Mouse (Mus musculus): ENCODE measurements around the gene Csf2rb. TPM values are rescaled to one million over a fixed set of nuclear protein-coding genes. Genes with fewer than 3 reads are reported as not detected.

Csf2rb gene
- polyA plus RNA-seq, 1 experiment from 2014 or later: 2.2 TPM

- H3K4me3 ChIP-seq: no peak overlapping the region
- H3K27ac ChIP-seq (replicated peaks): no peak overlapping the region
- H3K4me1 ChIP-seq: no peaks in the 10 kb centered on the region; the same call in 1 of the 2 replicates
- 86% methylated on average over 1 of the region's 1 CpGs for WGBS
- no peaks in the 10 kb centered on the region for H3K9me3 ChIP-seq
- H3K36me3 ChIP-seq (replicated peaks): no peaks in the 10 kb centered on the region
- no peak for DNase-seq (ENCODE audit: low spot score)
- H3K27me3 ChIP-seq (replicated peaks; ENCODE audit: low read depth, poor library complexity, severe bottlenecking): no peaks in the 10 kb centered on the region
Observed at GRCm38 (mm10) chr15:78385564-78385963, 60.0 kb downstream of the Csf2rb start.

- 86% methylated on average over 3 of the region's 3 CpGs for WGBS
Observed at GRCm38 (mm10) chr15:78390855-78391254, 65.3 kb downstream of the Csf2rb start.

GRCm38 (mm10) chr15:78395478-78395962, 70.0 kb downstream of the Csf2rb start, which contains the start of gene Tex33:
Gene Tex33, minus strand, starts transcription at chr15:78395912.
- WGBS: 80% methylated on average over 8 of the region's 8 CpGs
- no peaks in the 10 kb centered on the region for H3K9me3 ChIP-seq

More at GRCm38 (mm10) chr15:78390855-78391254, 65.3 kb downstream of the Csf2rb start:
- H3K4me1 ChIP-seq: no peaks in the 10 kb centered on the region
- DNase-seq (ENCODE audit: low spot score): no peak
- no peaks in the 10 kb centered on the region for H3K36me3 ChIP-seq (replicated peaks)
- no peak overlapping the region for H3K4me3 ChIP-seq
- no peak overlapping the region for H3K27ac ChIP-seq (replicated peaks)
- no peaks in the 10 kb centered on the region for H3K9me3 ChIP-seq
- H3K27me3 ChIP-seq (replicated peaks; ENCODE audit: low read depth, poor library complexity, severe bottlenecking): no peaks in the 10 kb centered on the region

GRCm38 (mm10) chr15:78401345-78401744, 75.8 kb downstream of the Csf2rb start:
- Histone ChIP-seq H3K9me3 (no peaks in the 10 kb centered on the region), H3K4me1 (peaks cover 40% of the 10 kb centered on the region), H3K27ac (replicated peaks) (no peak overlapping the region), H3K4me3 (no peak overlapping the region), H3K36me3 (replicated peaks) (no peaks in the 10 kb centered on the region), H3K27me3 (replicated peaks; ENCODE audit: low read depth, poor library complexity, severe bottlenecking) (peaks cover 9% of the 10 kb centered on the region; the same call in 1 of the 2 replicates)
- DNase-seq (ENCODE audit: low spot score): no peak
- WGBS: 78% methylated on average over 6 of the region's 6 CpGs

More at GRCm38 (mm10) chr15:78395478-78395962, 70.0 kb downstream of the Csf2rb start, which contains the start of gene Tex33:
- Histone ChIP-seq H3K4me1 (no peaks in the 10 kb centered on the region), H3K27me3 (replicated peaks; ENCODE audit: low read depth, poor library complexity, severe bottlenecking) (no peaks in the 10 kb centered on the region), H3K27ac (replicated peaks) (no peak within 1 kb of the TSS), H3K4me3 (no peak within 1 kb of the TSS), H3K36me3 (replicated peaks) (no peaks in the 10 kb centered on the region)
- DNase-seq (ENCODE audit: low spot score): no peak

GRCm38 (mm10) chr15:78401921-78402320, 76.4 kb downstream of the Csf2rb start:
- Histone ChIP-seq H3K4me1 (peaks cover 45% of the 10 kb centered on the region), H3K9me3 (no peaks in the 10 kb centered on the region), H3K4me3 (no peak overlapping the region), H3K27ac (replicated peaks) (0 out of 2 replicates have a peak overlapping the region, but pooled peaks have one; percentile 26), H3K36me3 (replicated peaks) (no peaks in the 10 kb centered on the region), H3K27me3 (replicated peaks; ENCODE audit: low read depth, poor library complexity, severe bottlenecking) (peaks cover 9% of the 10 kb centered on the region; the same call in 1 of the 2 replicates)
- WGBS: 82% methylated on average over 4 of the region's 4 CpGs
- no peak for DNase-seq (ENCODE audit: low spot score)

GRCm38 (mm10) chr15:78402423-78402822, 76.9 kb downstream of the Csf2rb start:
- no peak for DNase-seq (ENCODE audit: low spot score)
- no peak overlapping the region for H3K4me3 ChIP-seq
- peaks cover 50% of the 10 kb centered on the region for H3K4me1 ChIP-seq
- WGBS: 78% methylated on average over 7 of the region's 7 CpGs
- no peak overlapping the region for H3K27ac ChIP-seq (replicated peaks)
- H3K9me3 ChIP-seq: no peaks in the 10 kb centered on the region
- peaks cover 9% of the 10 kb centered on the region; the same call in 1 of the 2 replicates for H3K27me3 ChIP-seq (replicated peaks; ENCODE audit: low read depth, poor library complexity, severe bottlenecking)
- H3K36me3 ChIP-seq (replicated peaks): no peaks in the 10 kb centered on the region

GRCm38 (mm10) chr15:78403301-78403741, 77.8 kb downstream of the Csf2rb start:
- H3K27ac ChIP-seq (replicated peaks): 0 out of 2 replicates have a peak overlapping the region, but pooled peaks have one; percentile 10
- no peaks in the 10 kb centered on the region for H3K36me3 ChIP-seq (replicated peaks)
- peaks cover 59% of the 10 kb centered on the region for H3K4me1 ChIP-seq
- no peak overlapping the region for H3K4me3 ChIP-seq
- no peaks in the 10 kb centered on the region for H3K9me3 ChIP-seq
- WGBS: 52% methylated on average over 3 of the region's 3 CpGs
- H3K27me3 ChIP-seq (replicated peaks; ENCODE audit: low read depth, poor library complexity, severe bottlenecking): peaks cover 18% of the 10 kb centered on the region
- no peak for DNase-seq (ENCODE audit: low spot score)

Small RNAs within 50 kb of the gene (microRNA-seq; reads per million reads assigned to microRNA genes)
- not detected for gene Mir7676-1
- gene Mir7676-2: not detected

Other genes with a start within 250 kb of the Csf2rb start
- 0.06 and 0.11 TPM in 2 replicates for gene Cacng2, start 205.7 kb upstream of the Csf2rb start, polyA plus RNA-seq (2016; fragmentation: Nextera tagmentation; extraction: Ambion mirVana)
- gene Ift27, start 151.6 kb upstream of the Csf2rb start, polyA plus RNA-seq (2016; fragmentation: Nextera tagmentation; extraction: Ambion mirVana): 136 and 141 TPM in 2 replicates
- gene Pvalb, start 119.4 kb upstream of the Csf2rb start, polyA plus RNA-seq (2016; fragmentation: Nextera tagmentation; extraction: Ambion mirVana): not detected in 2 replicates
- gene Ncf4, start 81.0 kb upstream of the Csf2rb start, polyA plus RNA-seq (2016; fragmentation: Nextera tagmentation; extraction: Ambion mirVana): 4.2 and 6.2 TPM in 2 replicates
- gene Csf2rb2, start 20.0 kb upstream of the Csf2rb start, polyA plus RNA-seq (2016; fragmentation: Nextera tagmentation; extraction: Ambion mirVana): 0.48 and 0.51 TPM in 2 replicates
- not detected in 2 replicates for gene Tex33, start 70.2 kb downstream of the Csf2rb start, polyA plus RNA-seq (2016; fragmentation: Nextera tagmentation; extraction: Ambion mirVana)
- 10.4 and 12.7 TPM in 2 replicates for gene Tst, start 80.2 kb downstream of the Csf2rb start, polyA plus RNA-seq (2016; fragmentation: Nextera tagmentation; extraction: Ambion mirVana)
- 0.98 and 1.1 TPM in 2 replicates for gene Mpst, start 80.7 kb downstream of the Csf2rb start, polyA plus RNA-seq (2016; fragmentation: Nextera tagmentation; extraction: Ambion mirVana)
- gene Kctd17, start 102.8 kb downstream of the Csf2rb start, polyA plus RNA-seq (2016; fragmentation: Nextera tagmentation; extraction: Ambion mirVana): 49.6 and 51.6 TPM in 2 replicates
- 0.24 and 0.37 TPM in 2 replicates for gene Tmprss6, start 142.9 kb downstream of the Csf2rb start, polyA plus RNA-seq (2016; fragmentation: Nextera tagmentation; extraction: Ambion mirVana)
- 0.09 TPM in 1 of 2 replicates, not detected in the other for gene Il2rb, start 169.5 kb downstream of the Csf2rb start, polyA plus RNA-seq (2016; fragmentation: Nextera tagmentation; extraction: Ambion mirVana)
- 9.6 and 10.4 TPM in 2 replicates for gene C1qtnf6, start 205.7 kb downstream of the Csf2rb start, polyA plus RNA-seq (2016; fragmentation: Nextera tagmentation; extraction: Ambion mirVana)
- not detected in 2 replicates for gene Sstr3, start 218.9 kb downstream of the Csf2rb start, polyA plus RNA-seq (2016; fragmentation: Nextera tagmentation; extraction: Ambion mirVana)
- 5.0 and 7.7 TPM in 2 replicates for gene Rac2, start 247.0 kb downstream of the Csf2rb start, polyA plus RNA-seq (2016; fragmentation: Nextera tagmentation; extraction: Ambion mirVana)